Comparison of ENCODE assay signal across 24 mouse cellular contexts in genomic region chr5:45027876-45028275, GRCm38 (mm10).
"Had no signal": no experiment of that assay in that cellular context is flagged by ENCODE, and none has a peak within 500 bp of the region (broad histone marks: within the 10 kb centered on the region; RNA-seq: fewer than 3 reads in every experiment).

No protein-coding gene starts in this region.

- H3K9me3 ChIP-seq: heart, embryonic 13.5 days; heart, embryonic 15.5 days; hindbrain, embryonic 13.5 days; hindbrain, embryonic 15.5 days; limb, embryonic 13.5 days; limb, embryonic 15.5 days; liver, embryonic 12.5 days had no signal

- H3K4me3 ChIP-seq: heart, adult 2 months; heart, embryonic 13.5 days; heart, embryonic 15.5 days; hindbrain, embryonic 13.5 days; hindbrain, embryonic 15.5 days; limb, embryonic 13.5 days; limb, embryonic 15.5 days; liver, embryonic 12.5 days had no signal

- H3K36me3 ChIP-seq: heart, embryonic 13.5 days; heart, embryonic 15.5 days; hindbrain, embryonic 13.5 days; hindbrain, embryonic 15.5 days; limb, embryonic 13.5 days; limb, embryonic 15.5 days; liver, embryonic 12.5 days had no signal

- DNase-seq: gastrocnemius, postnatal 14 days; gastrocnemius, postnatal 36 days; heart, adult 2 months; heart, postnatal 14 days; heart, postnatal 36 days; kidney, adult 18-20 months; kidney, adult 8-10 months; kidney, postnatal 14 days; kidney, postnatal 36 days; layer of hippocampus, adult 9-11 months; layer of hippocampus, postnatal 36 days; left cerebral cortex, postnatal 4 days had no signal

- H3K27ac ChIP-seq: heart, adult 2 months; heart, embryonic 13.5 days; heart, embryonic 15.5 days; hindbrain, embryonic 13.5 days; hindbrain, embryonic 15.5 days; hindbrain, postnatal 0 days; kidney, postnatal 0 days; limb, embryonic 13.5 days; limb, embryonic 15.5 days; liver, embryonic 12.5 days; liver, embryonic 14.5 days had no signal

- H3K4me1 ChIP-seq: heart, embryonic 13.5 days; heart, embryonic 15.5 days; hindbrain, embryonic 13.5 days; hindbrain, embryonic 15.5 days; limb, embryonic 13.5 days; limb, embryonic 15.5 days; liver, embryonic 12.5 days had no signal

- H3K4me2 ChIP-seq: heart, embryonic 11.5 days; heart, embryonic 13.5 days; heart, embryonic 15.5 days; hindbrain, embryonic 13.5 days; hindbrain, embryonic 15.5 days; limb, embryonic 13.5 days; limb, embryonic 15.5 days; liver, embryonic 12.5 days had no signal

- H3K9ac ChIP-seq: heart, embryonic 13.5 days; heart, embryonic 15.5 days; hindbrain, embryonic 13.5 days; hindbrain, embryonic 15.5 days; limb, embryonic 13.5 days; limb, embryonic 15.5 days; liver, embryonic 12.5 days; liver, embryonic 14.5 days had no signal

- H3K27me3 ChIP-seq: heart, embryonic 13.5 days; heart, embryonic 15.5 days; hindbrain, embryonic 13.5 days; hindbrain, embryonic 15.5 days; limb, embryonic 13.5 days; limb, embryonic 15.5 days; liver, embryonic 12.5 days had no signal

- ATAC-seq: hindbrain, postnatal 0 days; intestine, postnatal 0 days; liver, embryonic 12.5 days had no signal
